Mouse (Mus musculus): ENCODE measurements at regions not wholly inside any gene's neighbourhood (a gene's known extent, or its start where the extent isn't known, plus 50 kb on each side); places are given as distances from the start of the nearest gene placed in this dataset.

DNA sequence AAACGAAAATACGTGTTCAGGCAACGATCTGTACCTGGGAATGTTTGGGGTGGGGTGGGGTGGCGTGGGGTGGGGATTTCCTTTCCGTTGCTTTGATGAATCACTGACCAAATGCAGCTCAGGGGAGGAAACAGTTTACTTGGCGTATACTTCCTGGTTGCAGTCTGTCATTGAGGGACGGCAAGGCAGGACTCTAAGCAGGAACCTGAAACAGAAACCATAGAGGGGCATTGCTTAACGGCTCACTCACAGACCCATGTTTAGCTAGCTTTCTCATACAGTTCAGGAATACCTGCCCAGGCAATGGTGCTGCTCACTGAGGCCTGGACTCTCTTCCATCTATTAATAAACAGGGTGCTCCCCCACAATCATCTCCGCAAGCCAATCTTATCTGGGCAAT, 55.1 kb upstream of the Smox start:
- in situ Hi-C loops (cut with MboI; ENCODE audit: unreplicated experiment in 2 of 2): no loop called here

DNA sequence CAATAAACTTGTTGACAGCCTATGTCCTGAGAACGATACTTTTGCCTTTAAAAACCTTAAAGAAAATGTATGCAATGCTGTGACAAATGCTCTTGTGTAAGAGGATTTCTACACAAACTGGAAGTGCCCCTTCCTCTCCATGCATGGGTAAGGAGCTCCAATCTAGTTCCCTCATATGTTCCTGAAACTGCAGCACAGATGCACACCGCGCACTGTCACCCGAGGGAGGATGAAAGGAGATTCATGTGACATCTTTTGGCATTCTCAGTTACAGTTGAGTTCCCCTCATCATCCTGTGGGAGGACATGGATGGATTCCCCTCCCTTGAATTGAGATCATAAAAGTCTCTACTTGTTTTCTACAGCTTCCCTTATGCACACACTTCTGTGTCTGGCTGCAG, 60.8 kb upstream of the Smox start:
- in situ Hi-C loops (cut with MboI; ENCODE audit: unreplicated experiment in 2 of 2): no loop called here

DNA sequence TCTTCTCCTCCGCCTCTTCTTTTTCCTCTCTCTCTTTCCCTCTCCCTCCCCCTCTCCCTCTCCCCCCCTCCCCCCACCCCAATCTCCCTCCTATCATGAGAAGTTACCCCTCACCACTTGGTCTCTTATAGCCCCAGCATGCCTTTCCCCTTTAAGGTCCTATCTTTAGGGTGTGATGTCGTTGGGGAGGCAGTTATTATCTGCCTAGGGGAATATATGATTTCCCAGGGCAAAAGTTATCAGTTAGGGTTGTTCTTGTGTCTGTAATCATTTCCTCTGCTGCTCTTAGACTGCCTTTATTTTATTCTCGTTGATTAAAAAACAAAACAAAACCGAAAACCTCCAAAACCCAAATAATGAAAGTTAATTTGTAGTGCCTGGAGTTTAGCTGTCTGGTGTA, 63.2 kb upstream of the Smox start:
- in situ Hi-C loops (cut with MboI; ENCODE audit: unreplicated experiment in 2 of 2): loop anchor here in 1 of 2 experiments (10.0 kb wide), 1 partner anchor 463 kb away; no protein-coding TSS in a partner anchor

DNA sequence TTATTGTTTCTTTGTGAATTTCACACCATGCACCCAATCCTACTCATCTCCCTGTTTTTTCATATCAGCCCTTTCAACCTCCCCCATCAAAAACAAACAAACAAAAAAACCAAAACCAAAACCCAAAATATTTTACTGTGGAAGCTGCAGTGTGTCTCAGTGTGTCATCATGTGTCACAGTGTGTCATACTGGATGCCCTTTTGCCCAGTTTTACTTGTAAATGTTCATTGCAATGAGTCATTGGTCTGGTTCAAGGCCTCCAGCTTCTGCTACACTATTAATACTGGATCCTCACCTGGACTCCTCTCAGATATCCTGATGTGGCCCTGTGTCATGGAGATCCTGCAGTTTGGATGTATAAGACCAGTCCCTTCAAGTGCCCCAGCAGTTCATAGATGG, 64.4 kb upstream of the Smox start:
- in situ Hi-C loops (cut with MboI; ENCODE audit: unreplicated experiment in 2 of 2): loop anchor here in 1 of 2 experiments (10.0 kb wide), 1 partner anchor 462 kb away; no protein-coding TSS in a partner anchor

DNA sequence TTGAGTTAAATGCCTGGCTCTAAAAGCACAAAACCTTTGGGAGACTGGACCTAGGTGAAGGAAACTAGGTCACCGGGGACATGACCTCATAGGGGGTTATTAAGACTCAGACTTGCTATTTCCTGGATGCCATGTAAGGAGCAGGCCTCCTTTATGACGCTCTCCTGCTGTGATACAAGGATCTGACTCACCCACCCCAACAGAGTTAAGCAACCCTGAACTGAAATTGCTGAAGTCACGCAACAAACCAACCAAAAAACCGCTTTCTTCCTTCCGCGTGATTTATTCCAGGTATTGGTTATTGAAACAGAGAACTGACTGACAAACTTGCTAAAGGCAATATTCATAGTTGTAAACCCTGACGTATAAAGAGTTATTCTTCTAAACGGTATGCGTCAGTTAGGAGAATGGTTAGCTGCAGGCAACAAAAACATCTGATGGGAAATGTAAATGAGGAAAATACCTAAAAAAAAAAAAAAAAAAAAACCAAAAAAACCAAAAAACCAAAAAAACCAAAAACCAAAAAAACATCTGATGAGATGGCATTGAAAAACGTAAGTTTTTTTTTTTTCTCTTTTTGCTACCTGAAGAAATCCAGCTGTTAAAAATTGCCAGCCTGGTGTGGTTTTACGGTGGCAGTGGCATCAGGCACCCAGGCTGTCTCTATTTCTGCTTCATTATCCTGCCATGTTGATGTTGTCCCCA, 67.5 kb upstream of the Smox start:
- in situ Hi-C loops (cut with MboI; ENCODE audit: unreplicated experiment in 2 of 2): loop anchor here in 1 of 2 experiments (10.0 kb wide), 1 partner anchor 459 kb away; no protein-coding TSS in a partner anchor

DNA sequence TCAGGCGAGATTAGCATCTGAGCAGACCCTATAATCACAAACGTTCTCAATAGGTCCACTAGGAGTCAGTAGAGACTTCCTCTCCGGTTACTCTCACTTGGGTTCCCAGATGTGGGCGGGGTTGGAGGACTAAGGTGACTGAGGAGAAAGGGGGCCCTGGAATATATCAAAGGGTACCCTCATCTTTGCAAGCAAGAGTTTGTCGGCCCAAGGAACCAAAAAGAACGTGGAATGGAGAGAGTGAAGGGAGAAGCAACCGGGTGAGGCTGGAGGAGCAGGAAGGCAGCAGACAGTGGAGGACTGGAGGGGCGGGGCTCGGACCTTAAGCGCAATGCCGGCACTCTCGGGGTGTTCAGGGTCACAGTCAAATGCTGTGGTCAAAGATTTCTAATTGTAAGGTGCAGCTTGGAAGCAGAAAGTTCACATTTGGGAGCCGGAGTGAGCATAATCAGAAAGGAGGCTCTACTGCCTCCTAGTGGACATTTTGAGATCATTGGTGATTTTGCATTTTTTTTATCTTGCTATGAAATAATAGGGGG, 68.3 kb upstream of the Smox start:
- in situ Hi-C loops (cut with MboI; ENCODE audit: unreplicated experiment in 2 of 2): loop anchor here in 1 of 2 experiments (10.0 kb wide), 1 partner anchor 458 kb away; no protein-coding TSS in a partner anchor

DNA sequence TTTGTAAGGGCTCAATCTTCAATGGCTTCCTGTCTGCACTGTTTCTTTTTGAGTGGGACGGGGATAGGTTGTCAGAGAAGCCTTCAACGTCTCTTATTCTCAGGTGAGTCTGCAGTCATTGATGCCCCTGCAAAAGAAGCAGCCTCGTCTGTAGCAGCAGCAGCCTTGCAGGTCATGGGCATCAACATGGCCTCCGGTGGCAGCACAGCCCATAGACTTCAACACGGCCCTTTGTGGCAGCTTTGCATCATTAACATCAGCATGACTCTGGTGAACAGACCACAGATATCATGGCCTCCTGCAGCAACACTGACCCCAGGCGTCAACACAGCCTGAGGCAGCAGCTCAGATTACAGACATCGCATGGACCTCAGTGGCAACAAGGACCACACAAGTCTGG, 65.4 kb upstream of the Rnf24 start:
- in situ Hi-C loops (cut with MboI; ENCODE audit: unreplicated experiment in 2 of 2): loop anchor here (5.0 to 10.0 kb wide), 4 partner anchors 153 to 456 kb away; partner anchors contain the start of gene Pank2 (in 1 of the 2)

DNA sequence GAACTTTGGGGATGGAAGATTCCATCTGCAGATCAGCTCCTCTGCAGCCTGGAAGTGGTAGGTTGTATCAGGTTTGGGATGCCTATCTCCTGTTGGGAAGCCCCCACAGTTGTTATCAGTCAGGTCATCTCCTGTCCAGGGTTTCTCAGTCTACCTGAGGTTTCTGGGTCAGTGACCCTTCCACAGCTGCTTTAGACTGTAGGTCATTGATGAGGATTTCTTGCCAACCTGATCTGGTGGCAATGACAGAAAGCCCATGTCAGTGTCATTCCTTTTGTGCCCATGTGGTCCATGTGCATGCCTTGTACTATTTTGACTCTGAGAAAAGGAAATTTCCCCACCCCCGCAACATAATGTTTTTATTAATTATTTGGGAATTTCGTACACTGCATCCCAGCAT, 64.8 kb upstream of the Rnf24 start:
- in situ Hi-C loops (cut with MboI; ENCODE audit: unreplicated experiment in 2 of 2): loop anchor here (5.0 to 10.0 kb wide), 4 partner anchors 153 to 455 kb away; partner anchors contain the start of gene Pank2 (in 1 of the 2)

DNA sequence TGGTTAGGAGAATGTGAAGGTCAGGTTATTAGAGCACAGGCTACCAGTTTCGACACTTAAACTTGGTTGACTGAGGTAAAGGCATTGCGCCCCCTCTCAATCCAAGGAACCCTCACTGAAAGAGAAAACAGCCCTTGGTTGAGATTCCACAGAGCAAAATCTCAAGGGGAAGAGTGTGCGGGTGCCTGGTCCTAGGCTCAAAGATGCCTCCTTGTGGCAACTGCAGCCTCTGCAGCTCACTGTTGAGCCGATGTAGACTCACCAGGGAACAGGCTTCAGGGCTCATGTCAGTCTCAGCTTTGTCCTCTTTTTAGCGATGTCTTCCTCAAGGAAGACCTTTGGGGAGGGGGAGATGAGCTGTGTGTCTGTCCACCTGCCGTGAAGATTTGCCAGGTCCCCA, 63.8 kb upstream of the Rnf24 start:
- in situ Hi-C loops (cut with MboI; ENCODE audit: unreplicated experiment in 2 of 2): loop anchor here (5.0 to 10.0 kb wide), 4 partner anchors 152 to 454 kb away; partner anchors contain the start of gene Pank2 (in 1 of the 2)

DNA sequence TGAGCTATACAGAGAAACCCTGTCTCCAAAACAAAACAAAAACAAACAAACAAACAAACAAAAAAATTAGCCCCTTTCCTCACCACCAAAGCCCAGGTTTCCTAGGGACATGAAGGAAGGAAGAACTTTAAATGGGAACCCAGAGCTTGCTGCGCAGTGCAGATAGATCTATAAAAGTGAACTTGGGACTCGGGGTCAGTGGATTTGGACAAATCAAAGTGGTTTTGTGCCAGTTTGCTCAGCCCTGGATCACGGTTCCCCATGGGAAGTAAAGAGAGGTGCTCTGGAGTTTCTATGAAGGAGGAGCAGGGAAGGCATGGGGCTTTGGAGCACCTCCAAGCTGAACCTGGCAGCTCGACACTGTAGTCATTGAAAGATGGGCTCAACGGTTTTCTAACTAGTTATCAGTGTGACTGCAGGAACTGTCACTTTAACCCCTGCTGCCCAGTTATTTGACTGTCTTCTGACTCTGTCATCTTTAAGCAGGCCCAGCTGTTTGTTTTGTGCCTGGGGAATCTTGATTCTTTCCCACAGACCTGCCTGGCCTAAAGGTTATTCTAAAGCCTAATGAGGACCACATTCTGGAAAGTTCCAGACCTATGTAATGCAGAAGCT, 58.3 kb upstream of the Rnf24 start:
- in situ Hi-C loops (cut with MboI; ENCODE audit: unreplicated experiment in 2 of 2): loop anchor here (5.0 to 10.0 kb wide), 3 partner anchors 146 to 356 kb away; partner anchors contain the start of gene Pank2 (in 1 of the 2)

DNA sequence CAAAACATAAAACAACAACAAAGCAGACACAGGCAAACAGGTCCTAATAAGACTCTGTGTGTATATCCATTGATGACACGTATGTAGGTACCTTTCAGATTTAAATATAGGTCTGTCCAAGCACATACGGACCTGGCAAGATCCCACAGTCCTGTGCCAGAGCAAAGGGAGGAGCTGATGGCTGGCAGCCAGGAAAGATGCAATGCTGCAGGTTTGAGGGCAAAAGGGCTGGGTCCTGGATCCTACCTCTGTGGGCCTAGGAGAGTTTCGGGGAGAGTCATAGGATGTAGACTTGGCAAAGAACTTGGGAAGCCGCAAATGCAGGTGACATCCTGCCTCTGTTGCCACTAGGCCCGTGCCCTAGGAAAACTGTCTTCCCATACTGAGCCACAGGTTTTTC, 54.6 kb upstream of the Rnf24 start:
- in situ Hi-C loops (cut with MboI; ENCODE audit: unreplicated experiment in 2 of 2): no loop called here

DNA sequence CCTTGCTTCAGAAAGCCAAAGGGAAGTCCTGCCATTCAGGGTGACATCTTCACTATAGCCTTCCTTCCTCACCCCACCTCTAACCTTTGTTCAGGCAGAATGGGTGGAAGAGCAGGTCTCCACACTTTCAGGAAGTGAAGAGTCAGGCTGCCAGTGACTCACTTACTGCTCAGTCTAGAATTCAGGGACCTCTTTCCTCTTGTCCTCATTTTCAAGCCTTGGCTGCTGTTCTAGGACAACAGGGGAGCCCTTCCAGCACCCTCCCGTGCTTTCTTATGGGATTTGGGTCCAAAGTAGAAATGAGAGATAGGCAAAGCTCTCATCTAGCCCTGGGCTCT, 51.5 kb upstream of the Rnf24 start:
- in situ Hi-C loops (cut with MboI; ENCODE audit: unreplicated experiment in 2 of 2): no loop called here

DNA sequence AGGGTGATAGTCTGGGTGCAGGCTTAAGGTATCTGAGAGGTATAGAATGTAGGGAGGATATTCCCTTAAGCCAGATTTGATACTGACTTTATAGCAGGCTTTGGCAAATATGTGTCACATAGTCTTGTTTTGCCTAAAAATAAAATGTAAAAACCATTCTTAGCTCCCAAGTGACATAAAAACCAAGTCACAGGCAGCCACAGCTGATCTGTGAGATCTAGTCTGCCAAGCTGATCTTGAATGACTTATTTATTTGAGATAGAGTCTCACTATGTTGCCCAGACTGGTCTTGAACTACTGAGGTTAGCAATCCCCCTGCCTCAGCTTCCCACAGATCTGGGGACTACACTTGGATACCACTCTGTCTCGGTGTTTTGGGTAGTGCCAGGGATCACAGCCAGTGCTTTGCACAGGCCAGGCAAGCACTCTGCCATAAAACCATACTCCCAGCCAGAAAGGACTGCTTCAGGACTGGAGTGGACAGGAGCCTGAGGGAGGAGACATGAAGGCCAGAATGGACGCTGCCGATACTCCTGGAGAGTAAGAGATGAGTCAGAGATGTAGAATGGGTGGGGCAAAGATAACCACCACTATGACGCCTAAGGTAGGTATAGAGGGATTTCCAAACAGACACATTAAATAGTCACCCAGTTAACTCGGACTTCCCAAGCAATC, 51.0 kb upstream of the Rnf24 start:
- in situ Hi-C loops (cut with MboI; ENCODE audit: unreplicated experiment in 2 of 2): no loop called here
